Mouse (Mus musculus) thymus, postnatal 4 days (tissue): ENCODE data around the gene Troap.

Experiments used
- DNase-seq: peaks from one replicate; pipeline ENCODE4 v3.0.0; 2021

Troap gene

DNA sequence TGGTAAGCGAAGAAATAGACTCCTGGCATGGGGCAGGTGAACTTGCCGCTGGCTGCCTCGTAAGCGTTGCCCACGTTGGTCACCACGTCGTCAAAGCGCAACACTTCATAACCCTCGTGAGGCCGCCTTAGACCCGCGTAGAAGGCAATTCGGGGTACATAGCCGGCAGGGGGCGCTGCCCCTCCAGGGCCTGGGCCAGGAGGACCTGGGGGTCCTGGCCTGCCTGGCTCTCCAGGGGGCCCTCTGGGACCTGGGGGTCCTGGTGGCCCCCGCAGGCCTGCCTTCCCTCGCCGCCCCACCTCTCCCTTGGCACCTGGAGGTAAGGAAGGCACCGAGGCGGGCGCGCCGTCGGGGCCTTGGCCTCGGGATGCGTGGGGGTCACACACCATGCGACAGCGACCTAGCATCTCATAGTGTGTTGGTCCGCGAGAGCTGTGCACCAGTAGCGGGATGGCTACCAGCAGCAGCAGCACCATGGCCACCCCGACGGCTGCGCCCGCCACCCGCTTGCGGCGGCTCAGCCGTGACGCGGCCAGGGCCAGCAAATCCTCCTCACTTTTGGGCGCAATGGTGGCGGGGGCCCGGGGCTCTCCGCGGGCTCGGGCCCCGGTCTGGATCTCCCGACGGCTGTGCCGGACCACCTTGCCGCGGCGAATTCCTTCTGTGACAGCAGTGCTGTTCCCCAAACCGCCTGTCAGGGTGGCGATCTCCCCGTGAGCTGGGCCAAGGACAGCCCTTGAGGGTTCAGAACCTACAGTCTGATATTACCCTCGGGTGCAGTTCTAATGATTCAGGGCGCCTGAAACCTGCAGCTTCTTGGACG lies 13.1 kb downstream of the Troap start, which contains the start of gene C1ql4:
C1ql4 (minus strand) TSS at position 565 of the 823 bp plus-strand sequence.
- peak; percentile 84 for DNase-seq

DNA sequence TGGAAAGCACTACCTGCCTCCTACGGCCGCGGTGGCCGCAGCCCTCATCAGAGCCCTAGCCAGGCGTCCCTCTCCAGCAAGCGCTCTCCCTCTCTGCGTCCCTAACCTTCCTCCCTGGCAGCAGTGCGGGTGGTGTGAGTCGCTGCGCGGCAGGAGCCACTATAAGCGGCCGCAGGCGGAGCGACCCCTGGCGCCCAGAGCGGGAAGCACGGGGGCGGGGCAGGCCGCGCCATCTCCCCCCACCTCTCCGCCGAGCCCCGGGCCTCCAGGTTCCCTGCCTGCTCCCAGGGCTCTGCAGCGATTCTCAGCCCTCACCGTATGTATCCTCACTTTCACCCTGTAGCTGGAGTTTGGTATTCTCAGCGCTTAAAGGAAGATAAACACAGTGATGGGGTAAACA lies 13.9 kb downstream of the Troap start:
- DNase-seq, result peak; percentile 94

DNA sequence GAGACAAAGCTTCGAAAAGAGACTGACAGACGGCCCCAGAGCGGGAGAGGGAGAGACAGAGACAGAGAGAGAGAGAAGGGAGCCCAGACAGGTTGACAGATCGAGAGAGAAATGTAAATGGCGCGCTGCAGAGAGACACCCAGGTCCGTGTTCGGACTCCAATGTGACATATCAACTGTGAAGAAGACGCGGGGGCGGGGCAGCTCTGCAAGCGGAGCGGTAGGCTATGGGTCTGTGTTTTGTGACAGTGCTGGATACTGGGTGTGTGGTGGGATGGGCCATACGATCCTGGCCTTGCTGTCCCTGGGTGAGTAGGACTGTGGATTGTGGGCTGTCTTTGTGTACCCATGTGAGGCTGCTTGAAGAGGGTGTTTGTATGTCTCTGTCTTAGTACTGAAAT lies 14.7 kb downstream of the Troap start:
- DNase-seq, result peak; percentile 48

DNA sequence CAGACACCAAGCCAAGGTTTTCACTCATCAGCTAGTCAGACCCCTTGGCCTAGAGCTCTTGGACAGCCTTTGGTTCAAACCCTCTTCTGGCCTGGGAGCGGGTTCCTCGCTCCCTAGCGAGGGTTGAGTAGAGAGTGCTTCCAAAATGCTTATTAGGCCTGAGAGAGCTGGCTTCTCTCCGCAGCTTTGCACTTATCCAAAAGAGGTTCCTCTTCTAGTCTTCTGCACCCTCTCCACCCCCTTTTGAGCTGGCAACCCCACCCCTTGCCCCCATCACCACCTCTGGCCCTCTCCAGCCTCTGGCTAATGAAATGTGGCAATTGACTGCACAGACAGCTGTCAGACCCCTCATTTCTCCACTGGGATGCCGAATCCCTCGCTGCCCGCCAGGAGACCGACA lies 18.5 kb downstream of the Troap start, which contains the start of gene Dnajc22:
Dnajc22 (plus strand) TSS at position 301 of the 400 bp plus-strand sequence.
- DNase-seq, result no peak

DNA sequence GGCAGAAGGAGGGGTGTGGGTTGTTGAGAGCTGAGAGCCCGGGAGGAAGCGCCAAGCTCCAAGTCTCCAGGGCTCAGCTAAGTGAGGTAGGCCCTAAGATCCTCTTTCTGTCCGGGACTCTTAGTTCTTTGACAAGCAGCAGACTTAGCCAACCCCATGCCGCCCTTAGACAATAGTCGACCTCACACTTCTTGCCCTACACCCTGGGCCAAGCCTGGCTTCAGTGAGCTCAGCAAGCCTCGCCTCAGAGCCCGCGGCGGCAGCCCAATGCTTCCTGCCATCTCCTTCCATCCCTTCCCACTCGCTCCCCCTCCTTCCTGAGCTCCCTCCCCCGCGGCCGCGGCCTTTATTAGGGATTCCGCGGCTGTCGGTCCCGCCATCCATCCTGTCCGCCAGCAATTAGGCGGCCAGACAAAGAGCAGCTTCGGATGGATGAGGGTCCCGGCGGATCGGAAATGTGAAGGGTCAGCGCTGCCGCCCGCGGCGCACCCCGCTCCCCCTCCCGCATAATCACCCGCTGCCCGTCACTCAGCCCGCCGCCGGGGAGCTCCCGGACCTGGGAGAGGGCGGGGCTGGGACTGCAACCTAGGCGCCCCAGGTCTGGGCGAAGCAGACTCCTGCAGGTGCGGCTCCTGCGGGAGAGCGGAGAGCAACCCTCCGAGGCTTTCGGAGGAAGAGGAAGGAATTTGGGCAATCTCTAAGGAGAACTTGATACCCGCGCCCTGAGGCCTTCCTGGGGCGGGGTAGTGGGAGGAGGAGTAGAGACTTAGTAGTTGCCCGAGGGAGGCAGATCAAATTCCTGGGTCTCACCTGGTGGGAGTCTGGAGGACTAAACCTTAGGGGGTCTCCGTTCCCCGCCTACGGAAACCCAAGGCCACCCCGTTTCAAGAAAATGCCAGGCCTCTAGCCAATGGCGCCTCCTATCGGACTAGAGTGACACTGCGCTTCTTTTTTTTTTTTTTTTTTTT lies 19.2 kb downstream of the Troap start:
- DNase-seq, result no peak

DNA sequence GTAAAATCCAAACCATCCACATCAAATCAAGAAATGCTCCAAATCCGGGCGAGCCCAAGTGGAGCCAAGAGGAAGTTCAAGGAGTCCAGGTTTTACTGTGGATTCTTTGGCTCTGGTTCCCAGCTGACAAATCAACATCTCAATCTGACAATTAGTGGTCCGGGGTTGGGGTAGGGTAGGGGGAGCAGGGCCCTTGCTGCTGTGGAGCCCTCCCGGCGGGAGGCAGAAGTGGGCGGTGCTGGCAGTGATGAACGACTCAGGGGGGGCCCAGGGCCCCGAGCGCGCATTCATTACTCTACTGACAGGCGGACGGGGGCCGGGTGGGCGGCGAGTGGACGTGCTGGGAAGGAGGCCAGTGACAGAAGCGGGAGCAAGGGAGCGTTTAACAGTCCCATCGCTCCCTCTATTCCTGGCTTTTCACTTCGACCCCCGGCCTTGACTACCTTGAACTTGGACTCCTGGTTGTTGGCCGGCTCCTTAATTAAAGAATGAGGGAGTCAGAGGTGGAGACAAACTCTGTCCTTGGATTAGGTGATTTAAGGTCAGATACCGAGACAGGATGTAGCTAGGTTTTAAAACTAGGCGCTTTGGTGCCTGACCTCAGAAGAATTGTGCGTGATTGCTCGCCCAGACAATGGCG lies 20.4 kb downstream of the Troap start:
- no peak for DNase-seq

DNA sequence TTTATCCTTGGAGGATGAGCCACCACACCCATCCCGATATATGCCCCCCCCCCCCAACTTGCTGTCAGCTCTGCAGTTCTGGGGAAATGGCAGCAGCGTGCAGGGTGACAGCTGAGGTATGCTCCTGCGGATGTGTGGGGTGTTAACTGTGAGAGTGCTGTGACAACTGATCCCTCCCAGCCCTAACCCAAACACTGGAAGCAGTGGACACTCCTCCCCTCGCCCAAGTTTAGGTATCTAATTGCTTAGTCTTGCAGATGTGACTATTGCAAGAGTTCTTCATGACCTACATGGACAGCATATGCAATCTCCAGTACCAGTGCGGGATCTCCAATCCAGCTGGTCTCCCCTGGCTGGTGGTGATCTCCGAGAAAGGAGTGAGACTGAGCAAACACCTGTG lies 21.0 kb downstream of the Troap start:
- DNase-seq, result no peak

DNA sequence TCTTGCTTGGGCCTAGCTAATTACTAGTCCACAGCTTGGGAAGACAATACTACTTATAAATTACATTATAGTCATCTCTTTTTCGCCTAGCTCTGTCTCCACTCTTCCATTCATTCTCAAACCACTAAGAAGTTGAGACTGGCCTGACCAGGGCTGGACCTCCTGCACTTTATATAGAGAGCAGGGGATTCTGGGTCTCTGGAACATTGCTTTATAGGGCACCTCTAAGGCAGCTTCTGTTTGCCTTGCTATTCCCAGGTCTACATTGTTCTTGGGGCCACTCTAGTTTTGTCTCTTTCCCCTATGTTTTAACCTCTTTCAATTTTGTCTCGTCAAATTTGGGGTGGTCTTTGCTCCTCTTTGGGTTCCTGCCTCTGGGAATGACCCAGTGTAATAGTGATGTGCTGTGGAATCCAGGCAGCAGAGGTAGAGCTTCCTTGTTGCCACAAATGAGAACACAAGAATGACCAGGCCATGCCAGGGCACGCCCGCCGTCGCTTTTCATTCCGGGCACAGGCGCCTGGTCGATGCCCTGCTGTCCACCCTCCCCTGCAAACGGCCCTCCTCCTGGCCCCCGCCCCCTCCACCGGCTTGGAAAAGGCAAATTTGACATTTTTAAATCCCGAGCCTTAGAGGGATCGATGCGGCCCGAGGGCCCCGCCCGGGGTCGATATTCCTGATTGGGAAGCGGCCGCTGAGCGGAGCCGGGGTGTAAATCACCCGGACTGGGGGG lies 21.9 kb downstream of the Troap start:
- DNase-seq, result no peak

DNA sequence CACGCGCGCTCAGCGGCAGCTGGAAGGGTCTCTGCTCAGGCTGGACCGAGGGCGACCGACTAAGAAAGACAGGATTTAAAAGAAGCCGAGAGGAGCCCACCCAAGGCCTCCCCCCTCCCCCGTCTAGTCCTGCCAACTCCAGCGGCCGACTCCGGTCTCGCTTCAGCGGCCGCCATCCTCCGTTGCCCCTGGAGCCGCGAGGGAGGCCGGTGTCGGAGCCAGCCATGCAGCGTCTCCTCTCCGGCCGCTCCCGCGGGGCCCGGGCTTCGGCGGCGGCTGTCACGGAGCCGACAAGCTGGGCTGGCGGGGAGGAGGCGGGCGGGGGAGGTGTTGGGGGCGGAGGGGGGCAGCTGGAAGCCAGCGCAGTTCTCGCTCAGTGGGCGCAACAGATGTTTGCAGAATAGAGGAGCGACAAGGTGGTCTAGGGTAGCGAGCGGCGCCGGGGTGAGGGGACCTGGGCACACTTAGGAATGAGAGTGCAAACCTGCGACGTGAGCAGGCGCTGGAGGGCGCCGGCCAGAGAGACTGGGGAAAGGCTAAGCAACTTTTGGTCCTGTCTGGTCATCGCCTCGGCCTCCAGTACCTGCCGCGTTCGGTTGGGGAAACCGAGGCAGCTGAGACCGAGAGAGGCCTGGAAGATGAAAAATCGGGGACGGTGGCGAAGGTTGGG lies 22.6 kb downstream of the Troap start:
- DNase-seq, result peak; percentile 55

DNA sequence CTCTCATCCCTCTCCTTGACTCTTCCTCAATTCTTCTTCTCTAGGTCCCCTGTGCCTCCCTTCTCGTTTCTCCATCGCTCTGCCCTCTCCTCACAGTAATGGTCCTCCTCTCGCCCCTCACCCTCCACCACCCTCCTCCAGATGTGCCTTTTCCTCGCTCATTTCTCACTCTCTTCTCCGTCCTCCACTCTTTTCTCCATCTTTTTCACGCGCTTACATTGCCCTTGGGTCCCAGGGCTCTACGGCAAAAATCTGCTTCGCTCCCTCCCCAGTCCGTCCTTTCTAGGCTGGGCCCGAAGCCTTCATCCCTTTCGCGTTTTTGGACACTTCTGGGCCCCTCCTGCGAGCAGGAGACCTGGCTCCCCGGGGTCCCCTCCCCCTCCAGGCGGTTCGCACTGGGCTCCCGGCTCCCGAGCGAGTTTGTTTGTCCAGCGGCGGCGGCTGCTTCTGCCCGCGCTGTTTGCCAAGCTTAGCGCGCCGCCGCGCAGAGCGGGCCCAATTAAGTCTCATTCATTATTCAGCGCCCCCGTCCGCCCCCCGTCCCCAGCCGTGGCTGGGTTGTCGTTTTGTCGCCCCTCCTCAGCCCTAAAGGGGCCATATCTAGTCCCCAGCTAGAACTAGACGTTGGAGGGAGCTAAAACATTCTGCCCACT lies 23.6 kb downstream of the Troap start:
- DNase-seq, result no peak

DNA sequence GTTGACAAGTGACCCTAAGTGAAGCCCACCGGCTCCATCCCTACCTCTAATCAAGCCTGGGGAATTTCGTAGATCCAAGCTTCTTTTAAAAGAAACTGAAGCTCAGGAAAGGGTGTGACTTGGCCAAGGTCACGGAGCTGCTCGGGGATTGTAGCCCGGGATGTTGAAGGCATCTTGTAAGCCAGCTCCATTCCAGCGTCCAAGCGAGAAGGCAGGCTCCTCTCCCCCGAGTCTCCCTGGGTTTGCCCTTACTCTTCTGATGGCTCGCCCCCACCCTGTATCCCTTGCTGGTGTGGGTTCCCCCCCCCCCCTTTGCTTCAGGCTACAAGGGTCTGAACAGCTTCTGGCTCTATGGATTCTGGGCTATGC lies 24.1 kb downstream of the Troap start:
- DNase-seq, result no peak

DNA sequence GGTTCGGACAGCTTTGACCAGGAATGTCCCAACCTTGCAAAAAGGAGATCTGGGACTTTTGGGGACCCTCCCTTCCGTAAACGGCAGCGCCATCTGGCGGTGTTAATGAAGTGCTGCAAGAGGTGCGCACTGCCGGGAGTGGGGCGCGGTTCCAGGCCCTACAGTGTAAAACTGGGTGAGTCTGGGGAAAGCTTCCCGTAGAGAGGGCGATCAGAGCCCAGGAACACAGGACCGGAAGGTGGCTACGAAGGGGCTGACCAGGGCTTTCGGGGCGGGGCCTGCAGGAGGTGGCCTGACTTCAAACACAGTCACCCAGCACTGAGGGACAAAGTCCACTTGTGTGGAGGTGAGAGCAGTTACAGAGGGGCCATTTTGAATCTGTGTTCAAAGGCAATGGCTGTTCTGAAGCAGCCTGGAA lies 24.8 kb downstream of the Troap start:
- DNase-seq, result peak; percentile 74

DNA sequence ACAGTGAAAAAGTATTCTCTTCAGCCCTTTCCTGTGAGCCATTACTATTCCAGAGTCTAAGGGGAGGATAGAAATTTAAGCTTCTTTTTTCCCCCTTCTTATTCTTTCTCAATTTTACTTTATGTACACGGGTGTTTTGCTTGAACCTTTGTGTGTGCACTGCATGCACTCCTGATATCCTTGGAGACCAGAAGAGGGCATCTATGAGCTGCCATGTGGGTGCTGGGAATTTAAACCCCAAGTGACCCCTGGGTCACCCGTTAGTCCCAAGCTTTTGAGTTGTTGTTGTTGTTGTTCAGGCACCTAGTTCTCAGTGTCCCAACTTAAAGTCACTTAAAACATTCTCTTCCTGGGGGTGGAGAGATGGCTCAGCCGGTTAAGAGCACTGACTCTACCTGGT lies 25.6 kb downstream of the Troap start:
- no peak for DNase-seq

DNA sequence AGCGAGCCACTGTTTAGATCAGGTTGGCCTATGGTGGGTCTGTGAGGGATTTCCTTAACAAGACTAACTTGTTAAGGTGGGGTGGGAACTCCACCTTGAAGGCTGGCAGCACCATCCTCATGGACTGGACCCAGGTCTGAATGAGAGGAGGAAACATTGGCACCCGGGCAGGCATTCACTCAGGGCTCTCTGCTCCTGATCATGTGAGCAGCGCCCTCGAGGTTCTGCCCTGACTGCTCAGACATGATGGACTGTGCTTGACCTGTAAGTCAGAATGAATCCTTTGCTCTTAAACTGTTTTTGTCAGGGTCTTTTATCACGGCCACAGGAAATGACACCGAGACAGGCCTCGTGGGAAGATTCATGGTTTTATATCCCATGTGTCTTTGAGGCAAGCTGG lies 30.9 kb downstream of the Troap start:
- DNase-seq, result no peak

DNA sequence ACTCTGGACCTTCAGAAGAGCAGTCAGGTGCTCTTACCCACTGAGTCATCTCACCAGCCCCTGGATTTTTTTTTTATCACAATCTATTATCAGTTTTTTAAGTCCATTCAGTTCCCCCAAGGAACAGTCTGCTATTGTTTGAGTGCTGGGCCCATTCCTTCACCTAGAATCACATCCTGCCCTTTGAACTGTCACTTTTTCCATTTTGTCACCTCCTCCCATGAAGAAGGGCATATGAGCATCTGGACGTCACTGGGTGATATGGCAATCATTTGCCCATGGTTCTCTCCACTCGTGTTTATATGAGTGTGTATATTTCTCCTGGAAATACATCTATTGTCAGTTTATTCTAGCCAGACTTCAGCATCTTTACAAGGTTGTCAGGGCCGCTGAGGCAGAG lies 33.5 kb downstream of the Troap start:
- DNase-seq, result no peak

DNA sequence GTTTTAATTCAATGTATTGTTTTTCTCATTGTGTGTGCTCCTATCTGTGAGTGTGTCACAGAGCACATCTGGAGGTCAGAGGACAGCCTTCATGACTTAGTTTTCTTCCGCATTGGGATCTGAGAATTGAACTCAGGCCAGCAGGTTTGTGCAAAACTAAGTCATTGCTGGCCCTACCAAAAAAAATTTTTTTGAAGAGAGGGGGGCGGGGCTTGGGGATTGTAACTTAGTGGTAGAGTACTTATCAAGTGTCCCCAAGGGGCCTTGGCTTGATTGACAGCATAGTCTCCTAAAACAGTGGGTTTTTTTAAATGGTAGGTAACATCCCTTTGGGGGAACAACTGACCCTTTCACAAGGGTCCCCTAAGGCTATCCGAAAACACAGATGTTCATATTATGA lies 36.8 kb downstream of the Troap start:
- no peak for DNase-seq

DNA sequence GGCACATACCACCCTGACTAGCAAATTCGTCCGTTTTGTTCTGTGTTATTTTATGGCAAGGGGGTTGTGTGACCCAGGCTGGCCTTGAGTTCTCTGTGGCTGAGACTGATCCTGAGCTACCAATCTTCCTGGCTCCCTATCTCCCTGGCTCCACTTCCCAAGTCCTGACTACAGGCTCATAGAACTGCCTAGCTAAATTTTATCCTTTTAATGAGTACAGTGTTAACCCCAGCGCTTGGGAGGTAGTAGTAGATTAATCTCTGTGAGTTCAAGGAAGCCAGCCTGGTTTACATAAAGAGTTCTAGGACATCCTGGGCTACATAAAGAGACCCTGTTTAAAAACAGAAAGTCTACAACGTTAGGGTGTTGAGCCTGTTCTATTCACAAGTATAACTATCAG lies 37.4 kb downstream of the Troap start:
- no peak for DNase-seq

DNA sequence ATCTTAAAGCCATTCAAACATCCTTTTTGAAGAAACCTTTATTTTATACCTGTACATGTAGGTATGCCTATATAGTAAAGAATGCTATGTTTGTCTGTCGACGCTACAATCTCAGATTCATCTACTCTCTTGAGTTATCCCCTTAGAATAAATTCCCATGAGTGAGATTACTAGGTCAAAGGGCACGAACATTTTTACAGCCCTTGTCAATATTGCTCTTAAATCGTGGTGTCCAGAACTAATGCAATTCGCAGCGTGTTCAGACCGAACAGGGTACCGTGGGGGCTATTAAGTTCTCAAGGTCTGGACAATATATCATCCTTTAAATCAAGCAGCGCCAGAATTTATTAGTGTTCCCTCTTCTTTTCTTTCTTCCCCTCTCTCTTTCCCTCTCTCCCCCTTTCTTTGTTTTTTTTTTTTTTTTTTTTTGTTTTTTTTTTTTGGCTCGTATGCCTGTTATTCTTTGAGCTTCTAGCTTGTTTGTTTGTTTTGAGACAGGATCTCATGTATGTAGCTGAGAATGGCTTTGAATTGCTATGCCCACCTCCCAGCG lies 38.5 kb downstream of the Troap start:
- no peak for DNase-seq

DNA sequence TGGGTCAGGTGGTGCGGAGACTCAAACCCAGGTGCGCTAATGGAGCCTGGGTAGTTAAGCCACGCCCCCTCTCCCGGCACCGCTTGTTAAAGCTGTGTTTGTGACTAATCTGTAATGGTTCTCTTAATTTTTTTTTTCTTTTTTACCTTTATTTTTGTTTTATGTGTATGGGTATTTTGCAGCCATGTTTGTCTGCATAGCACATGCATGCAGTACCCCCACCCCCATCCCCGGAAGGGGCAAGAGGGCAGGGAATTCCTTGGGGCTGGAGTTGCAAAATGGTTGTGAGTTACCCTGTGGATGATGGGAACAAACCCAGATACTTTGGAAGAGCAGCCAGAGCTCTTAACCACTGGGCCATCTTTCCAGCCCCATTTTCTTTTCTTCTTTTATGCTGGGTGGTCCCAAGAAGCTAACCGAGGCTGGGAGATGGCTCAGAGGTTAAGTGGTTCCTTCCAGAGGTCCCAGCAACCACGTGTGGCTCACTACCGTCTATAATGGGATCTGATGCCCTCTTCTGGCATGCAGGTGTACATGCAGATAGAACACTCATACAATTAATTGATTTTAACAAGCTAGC lies 39.1 kb downstream of the Troap start:
- DNase-seq, result peak; percentile 52

DNA sequence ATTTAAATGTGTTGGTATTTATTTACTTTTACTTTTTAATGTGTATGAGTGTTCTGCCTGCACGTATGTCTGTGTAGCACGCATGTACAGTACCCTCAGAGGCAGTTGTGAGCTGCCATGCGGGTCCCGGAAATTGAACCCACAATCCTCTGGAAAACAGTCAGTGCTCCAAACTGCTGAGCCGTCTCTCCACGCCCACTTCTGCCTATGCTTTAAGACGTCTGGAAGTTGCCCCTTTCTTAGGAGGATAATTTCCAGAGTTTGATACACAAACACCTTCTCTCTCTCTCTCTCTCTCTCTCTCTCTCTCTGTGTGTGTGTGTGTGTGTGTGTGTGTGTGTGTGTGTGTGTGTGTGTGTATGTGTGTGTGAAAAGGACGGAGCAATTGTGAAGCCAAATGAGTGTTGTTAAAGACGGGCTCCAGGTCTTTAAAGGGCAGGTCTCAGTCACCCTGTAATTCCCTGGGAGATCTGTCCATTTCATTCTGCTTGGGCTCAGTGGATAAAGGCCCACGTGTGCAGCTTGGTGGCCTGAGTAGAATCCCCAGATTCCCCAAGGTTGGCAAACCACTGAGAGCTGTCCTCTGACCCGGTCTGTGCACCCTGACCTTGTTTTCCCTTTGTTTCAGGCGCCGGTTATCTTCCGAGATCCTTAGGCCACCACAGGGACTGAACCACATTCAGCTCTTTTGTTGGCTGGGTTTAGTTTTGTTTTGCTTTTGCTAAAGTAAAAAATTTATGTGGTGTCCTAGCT lies 40.1 kb downstream of the Troap start:
- DNase-seq, result no peak
